Mouse (Mus musculus) G1E (cell line): ENCODE data around the gene Tarbp1.

Source experiments
- CTCF ChIP-seq: IDR thresholded peaks from 2 replicates; pipeline ENCODE4 v1.5.1; 2012; ENCODE audit warnings: low read depth, low read length, inconsistent platforms, mixed read lengths
- GATA1 ChIP-seq: IDR thresholded peaks from 2 replicates; pipeline ENCODE4 v1.6.1; 2012; ENCODE audit warnings: borderline replicate concordance, low read length, inconsistent platforms, mixed read lengths
- POLR2AphosphoS5 ChIP-seq: IDR thresholded peaks from 2 replicates; pipeline ENCODE4 v1.6.1; 2012; ENCODE audit warnings: low read depth, low read length, inconsistent platforms; ENCODE audit not compliant: insufficient replicate concordance
- TAL1 ChIP-seq: conservative IDR thresholded peaks from 2 replicates; pipeline ENCODE4 v1.6.1; 2012; ENCODE audit warnings: low read depth, low read length, inconsistent platforms, mixed read lengths

GRCm38 (mm10) chr8:126461735-126462134 lies 13.1 kb downstream of the Tarbp1 start:
- TF ChIP-seq CTCF = no peak
- no peak for TF ChIP-seq TAL1
- no peak for TF ChIP-seq POLR2AphosphoS5
- no peak for TF ChIP-seq GATA1
